ENCODE assay signal across 1 mouse cellular context in the genomic region with DNA sequence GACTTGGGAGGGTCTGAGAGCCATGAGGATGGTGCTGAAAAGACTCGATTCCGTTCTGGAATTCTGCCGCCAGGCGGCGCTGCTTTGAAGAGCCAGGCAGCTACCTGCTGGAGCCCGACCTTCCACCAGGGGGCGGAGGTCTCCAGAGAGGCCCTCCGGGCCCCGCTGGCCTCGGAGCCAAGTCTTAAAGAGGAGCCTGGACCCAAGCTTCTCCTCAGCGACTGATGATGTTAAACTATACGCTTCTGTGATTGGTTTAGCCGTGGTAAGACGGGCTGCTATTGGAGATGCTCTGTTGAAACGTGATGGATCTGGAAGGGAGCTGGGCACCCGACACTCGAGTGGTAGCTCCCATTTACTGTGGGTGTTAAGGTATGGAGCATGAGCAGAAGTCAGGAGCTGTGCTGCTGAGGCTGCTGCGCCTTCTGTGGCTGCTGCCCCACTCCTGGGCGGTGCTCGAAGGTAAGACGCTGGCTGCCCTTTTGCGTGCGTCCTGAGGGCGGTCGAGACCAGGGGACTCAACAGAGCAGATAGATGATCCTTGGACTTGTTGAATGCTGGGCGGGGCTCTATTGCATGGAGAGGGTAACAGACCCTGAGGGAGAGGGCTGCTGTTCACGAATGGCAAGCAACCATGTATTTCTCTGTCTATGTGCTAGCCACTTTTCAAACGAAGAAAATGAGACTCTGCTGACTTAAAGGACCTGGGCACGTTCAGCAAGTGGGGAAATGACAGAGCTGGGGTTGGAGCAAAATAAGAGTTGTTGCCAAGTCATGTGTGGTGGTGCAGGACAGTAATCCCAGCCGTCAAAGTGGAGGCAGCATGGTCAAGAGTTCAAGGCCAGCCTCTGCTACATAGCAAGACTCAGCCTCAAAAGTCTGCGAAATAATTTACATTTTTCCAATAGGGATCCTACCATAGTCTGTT.
TF ChIP-seq lines count a peak whose summit lies in the region.

No protein-coding gene starts in this region.

TF ChIP-seq in C2C12, 6 proteins besides CTCF, POLR2A, EP300 and RAD21:
- TF ChIP-seq MYOG (IDR thresholded peaks at IDR 0.05; ENCODE audit: control insufficient read depth, extremely low read depth, insufficient read length) = no peak
